Comparison of ENCODE assay signal across 8 mouse cellular contexts in the genomic region with DNA sequence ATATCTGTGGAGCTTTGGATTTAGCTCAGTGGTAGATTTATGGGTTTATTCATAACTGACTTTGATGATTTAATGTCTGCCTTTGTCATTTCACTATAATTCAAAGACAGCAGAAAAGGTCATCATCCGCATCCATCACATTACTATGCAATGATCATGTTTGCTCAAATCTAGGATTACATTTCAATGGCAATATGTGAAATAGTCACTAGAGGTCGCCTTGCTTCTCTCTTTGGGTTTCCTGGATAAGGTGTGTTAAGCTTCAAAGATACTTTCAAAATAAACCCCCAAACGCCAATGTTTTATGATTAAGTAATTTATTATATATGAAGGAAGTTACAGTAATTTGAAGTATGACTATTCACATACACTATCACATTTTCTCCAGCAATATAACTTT. TPM values are rescaled to one million over a fixed set of nuclear protein-coding genes. Genes with fewer than 3 reads are reported as not detected.
DNase-seq lines count a peak whose midpoint lies in the region; ATAC-seq lines count a peak whose summit lies in the region.
"Had no signal": no experiment of that assay in that cellular context is flagged by ENCODE, and none has a peak within 500 bp of the region (broad histone marks: within the 10 kb centered on the region; RNA-seq: fewer than 3 reads in every experiment).

No protein-coding gene starts in this region.

- 17% methylated on average over 3 of the region's 3 CpGs for WGBS in kidney, embryonic 16.5 days

- ATAC-seq in kidney, embryonic 16.5 days (ENCODE audit: low FRiP score, low TSS enrichment), result no peak

- H3K36me3 ChIP-seq in kidney, embryonic 16.5 days (ENCODE audit: insufficient read depth, low read length), result peaks cover 5% of the 10 kb centered on the region; the same call in 1 of the 2 replicates

- H3K27ac ChIP-seq in kidney, embryonic 16.5 days (ENCODE audit: low read length), result no peak overlapping the region

- no peaks in the 10 kb centered on the region for H3K9me3 ChIP-seq in kidney, embryonic 16.5 days (ENCODE audit: low read length)
- H3K9me3 ChIP-seq: liver, embryonic 13.5 days had no signal

- no peaks in the 10 kb centered on the region for H3K27me3 ChIP-seq in kidney, embryonic 16.5 days (ENCODE audit: insufficient read depth, low read length)
- H3K27me3 ChIP-seq: liver, embryonic 13.5 days had no signal

- no peak overlapping the region for H3K9ac ChIP-seq in kidney, embryonic 16.5 days (replicated peaks; ENCODE audit: low read length)
- H3K9ac ChIP-seq: liver, embryonic 13.5 days had no signal

- peaks cover 8% of the 10 kb centered on the region for H3K4me1 ChIP-seq in kidney, embryonic 16.5 days (ENCODE audit: insufficient read depth, low read length)

- peak; percentile 80 for DNase-seq in kidney, adult 9 months
- DNase-seq in 3T3-L1 (ENCODE audit: low read depth, low spot score), result peak; percentile 84
- DNase-seq in CD4-positive helper T cell, adult 2 months (ENCODE audit: low read depth, low spot score), result peak; percentile 68
- peak; percentile 85 for DNase-seq in cerebellum, adult 9-10 months
- peak; percentile 74 for DNase-seq in lung, postnatal 25 days (ENCODE audit: low spot score)
- DNase-seq in frontal cortex, postnatal 10 days (ENCODE audit: low spot score in 2 of 2), result no peak
- DNase-seq: liver, embryonic 13.5 days had no signal

- no peak overlapping the region for H3K4me2 ChIP-seq in kidney, embryonic 16.5 days (replicated peaks; ENCODE audit: low read depth, low read length)
- H3K4me2 ChIP-seq: liver, embryonic 13.5 days had no signal

- H3K4me3 ChIP-seq in kidney, embryonic 16.5 days (ENCODE audit: low read length), result no peak overlapping the region
- H3K4me3 ChIP-seq: liver, embryonic 13.5 days had no signal

RNA-seq across cellular contexts. Expression of gene Pign, which starts 3.5 kb away (rescaled TPM):
- 14.1 and 16.5 TPM in 2 replicates for polyA plus RNA-seq in kidney, embryonic 16.5 days (2015; fragmentation: Nextera tagmentation; extraction: Ambion mirVana)

RNA-seq across cellular contexts. Expression of gene Relch, which starts 3.6 kb away (rescaled TPM):
- 22.1 and 25.8 TPM in 2 replicates for polyA plus RNA-seq in kidney, embryonic 16.5 days (2015; fragmentation: Nextera tagmentation; extraction: Ambion mirVana)

Comparison
In these comparisons a context has a peak if more than half of its experiments do, and no peak if none do; other contexts are left out.
1. DNase-seq: peak in kidney, adult 9 months (single experiment), 3T3-L1 (single experiment), CD4-positive helper T cell, adult 2 months (single experiment), cerebellum, adult 9-10 months (single experiment) and lung, postnatal 25 days (single experiment); none in frontal cortex, postnatal 10 days (0 of 2).